8 mouse cellular contexts compared by ENCODE assay signal in the genomic region with DNA sequence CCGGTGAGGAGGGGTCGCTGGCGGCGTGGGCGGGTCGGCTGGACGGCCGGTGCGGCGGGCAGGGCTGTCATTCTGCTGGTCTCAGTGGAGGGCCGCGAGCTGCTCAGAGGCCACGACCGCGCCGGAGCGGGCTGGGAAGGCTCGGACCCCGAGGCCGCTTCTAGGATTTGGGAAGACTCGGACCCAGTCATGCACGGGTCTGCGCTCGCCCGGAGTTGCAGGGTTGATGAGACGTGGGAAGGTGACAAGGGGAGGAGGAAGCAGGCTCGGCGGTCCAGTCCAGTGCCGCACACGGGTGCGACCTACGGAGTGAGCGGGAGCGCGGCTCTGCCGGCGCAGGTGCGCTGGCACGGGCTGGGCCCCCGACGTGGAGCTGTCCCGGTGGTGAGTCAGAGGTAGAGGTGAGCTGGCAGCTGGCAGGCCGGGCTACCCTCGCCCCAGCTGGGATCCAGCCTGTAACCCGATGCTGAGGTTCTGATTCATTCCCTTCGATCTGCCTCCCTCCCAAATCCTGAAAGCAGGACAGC. TPM values are rescaled to one million over a fixed set of nuclear protein-coding genes. Genes with fewer than 3 reads are reported as not detected.
DNase-seq lines count a peak whose midpoint lies in the region; ATAC-seq and TF ChIP-seq lines count a peak whose summit lies in the region.

No protein-coding gene starts in this region.

- WGBS in hindbrain, embryonic 12.5 days = 1% methylated on average over 46 of the region's 46 CpGs
- WGBS in liver, embryonic 13.5 days (ENCODE audit: insufficient replicate concordance) = 4% methylated on average over 46 of the region's 46 CpGs
- 1% methylated on average over 37 of the region's 46 CpGs for WGBS in stomach, postnatal 0 days

- TF ChIP-seq EP300 in ES-Bruce4 (IDR thresholded peaks at IDR 0.05; ENCODE audit: insufficient read depth, low read depth, low read length) = no peak
- no peak for TF ChIP-seq EP300 in stomach, postnatal 0 days (optimal IDR thresholded peaks at IDR 0.05)

- H3K4me3 ChIP-seq in ES-Bruce4 (ENCODE audit: low read depth, low read length) = peak overlapping the region; percentile 44
- peak overlapping the region; percentile 64 for H3K4me3 ChIP-seq in brown adipose tissue, adult 24 weeks (ENCODE audit: insufficient read depth, low read depth, low read length)
- peak overlapping the region; percentile 55 for H3K4me3 ChIP-seq in hindbrain, embryonic 12.5 days
- peak overlapping the region; percentile 69 for H3K4me3 ChIP-seq in liver, embryonic 13.5 days (replicated peaks)
- H3K4me3 ChIP-seq in stomach, postnatal 0 days (ENCODE audit: low read depth, low read length) = peak overlapping the region; percentile 75

- peaks cover 8% of the 10 kb centered on the region for H3K27me3 ChIP-seq in ES-Bruce4 (ENCODE audit: control insufficient read depth, insufficient read depth, low read length, poor library complexity, severe bottlenecking)
- peaks cover 30% of the 10 kb centered on the region for H3K27me3 ChIP-seq in hindbrain, embryonic 12.5 days
- H3K27me3 ChIP-seq in liver, embryonic 13.5 days = peaks cover 70% of the 10 kb centered on the region
- H3K27me3 ChIP-seq in stomach, postnatal 0 days (ENCODE audit: control insufficient read depth, insufficient read depth, low read length) = no peaks in the 10 kb centered on the region

- DNase-seq in left cerebral cortex, adult 18-20 months (ENCODE audit: low spot score in 2 of 2) = peak; percentile 31 to 39
- DNase-seq in left cerebral cortex, postnatal 36 days (ENCODE audit: low spot score in 2 of 2) = no peak
- DNase-seq in liver, embryonic 13.5 days = no peak
- peak; percentile 76 for DNase-seq in stomach, postnatal 0 days (ENCODE audit: low spot score)
- DNase-seq in layer of hippocampus, adult 11-12 months (ENCODE audit: low spot score) = no peak

- H3K36me3 ChIP-seq in ES-Bruce4 (ENCODE audit: control insufficient read depth, insufficient read depth, low read length, poor library complexity, severe bottlenecking) = no peaks in the 10 kb centered on the region
- H3K36me3 ChIP-seq in hindbrain, embryonic 12.5 days = no peaks in the 10 kb centered on the region
- H3K36me3 ChIP-seq in liver, embryonic 13.5 days = no peaks in the 10 kb centered on the region
- no peaks in the 10 kb centered on the region for H3K36me3 ChIP-seq in stomach, postnatal 0 days (ENCODE audit: control insufficient read depth, insufficient read depth, low read length)

- no peak overlapping the region for H3K27ac ChIP-seq in ES-Bruce4 (ENCODE audit: insufficient read depth, low read length)
- no peak overlapping the region for H3K27ac ChIP-seq in brown adipose tissue, adult 24 weeks (replicated peaks; ENCODE audit: low read depth, low read length)
- H3K27ac ChIP-seq in hindbrain, embryonic 12.5 days = peak overlapping the region; percentile 66
- no peak overlapping the region for H3K27ac ChIP-seq in liver, embryonic 13.5 days
- peak overlapping the region; percentile 82 for H3K27ac ChIP-seq in stomach, postnatal 0 days (replicated peaks)

- H3K9me3 ChIP-seq in ES-Bruce4 (replicated peaks; ENCODE audit: control insufficient read depth, insufficient read depth, low read length, poor library complexity, severe bottlenecking) = no peaks in the 10 kb centered on the region
- no peaks in the 10 kb centered on the region for H3K9me3 ChIP-seq in hindbrain, embryonic 12.5 days (replicated peaks)
- no peaks in the 10 kb centered on the region for H3K9me3 ChIP-seq in liver, embryonic 13.5 days (replicated peaks)
- H3K9me3 ChIP-seq in stomach, postnatal 0 days (ENCODE audit: control insufficient read depth, low read length) = no peaks in the 10 kb centered on the region

- no peak for TF ChIP-seq POLR2A in ES-Bruce4 (IDR thresholded peaks at IDR 0.05; ENCODE audit: insufficient read depth, low read length)

- no peak for TF ChIP-seq CTCF in ES-Bruce4 (IDR thresholded peaks at IDR 0.05; ENCODE audit: low read depth, low read length)
- no peak for TF ChIP-seq CTCF in stomach, postnatal 0 days (IDR thresholded peaks at IDR 0.05; ENCODE audit: low read depth)

- peak; percentile 61 for ATAC-seq in hindbrain, embryonic 12.5 days (ENCODE audit: low FRiP score)
- ATAC-seq in liver, embryonic 13.5 days (ENCODE audit: low read depth) = peak; percentile 16
- ATAC-seq in stomach, postnatal 0 days (ENCODE audit: low FRiP score, low TSS enrichment) = peak; percentile 74

- peak overlapping the region; percentile 17 for H3K9ac ChIP-seq in ES-Bruce4 (ENCODE audit: low read depth, poor library complexity, severe bottlenecking)
- peak overlapping the region; percentile 71 for H3K9ac ChIP-seq in hindbrain, embryonic 12.5 days
- peak overlapping the region; percentile 69 for H3K9ac ChIP-seq in liver, embryonic 13.5 days
- peak overlapping the region; percentile 78 for H3K9ac ChIP-seq in stomach, postnatal 0 days (ENCODE audit: low read length)

- intact Hi-C loops in left cerebral cortex, postnatal 36 days (cut with DNase I) = no loop called here

- H3K4me2 ChIP-seq in hindbrain, embryonic 12.5 days (replicated peaks) = peak overlapping the region; percentile 71
- peak overlapping the region; percentile 97 for H3K4me2 ChIP-seq in liver, embryonic 13.5 days
- H3K4me2 ChIP-seq in stomach, postnatal 0 days (replicated peaks; ENCODE audit: low read depth) = peak overlapping the region; percentile 96

- H3K4me1 ChIP-seq in ES-Bruce4 (ENCODE audit: control insufficient read depth, insufficient read depth, low read length) = no peaks in the 10 kb centered on the region
- peaks cover 19% of the 10 kb centered on the region for H3K4me1 ChIP-seq in brown adipose tissue, adult 24 weeks (ENCODE audit: control insufficient read depth, insufficient read depth, insufficient read length, low read length)
- peaks cover 19% of the 10 kb centered on the region for H3K4me1 ChIP-seq in hindbrain, embryonic 12.5 days
- H3K4me1 ChIP-seq in liver, embryonic 13.5 days (replicated peaks) = peaks cover 34% of the 10 kb centered on the region
- H3K4me1 ChIP-seq in stomach, postnatal 0 days (replicated peaks; ENCODE audit: control insufficient read depth, insufficient read depth) = peaks cover 3% of the 10 kb centered on the region

RNA-seq across cellular contexts. Expression of a gene that starts 0.4 kb away (rescaled TPM):
- 100 to 1,000 TPM; 247 to 294 TPM for total RNA-seq in left cerebral cortex, adult 18-20 months (2021)
- total RNA-seq in left cerebral cortex, postnatal 36 days (2021) = 100 to 1,000 TPM; 246 to 248 TPM
- polyA plus RNA-seq in ES-Bruce4 (2011; ENCODE audit: insufficient read depth, insufficient read length, low read depth, missing spikeins) = 0.18 and 0.38 TPM in 2 replicates
- polyA plus RNA-seq in brown adipose tissue, adult 24 weeks (2012; ENCODE audit: insufficient read depth, insufficient read length, missing spikeins) = 4.2 and 4.5 TPM in 2 replicates
- 17.2 and 18.5 TPM in 2 replicates for polyA plus RNA-seq in hindbrain, embryonic 12.5 days (2016; fragmentation: Nextera tagmentation; extraction: Ambion mirVana)
- polyA plus RNA-seq in liver, embryonic 13.5 days (2015; fragmentation: Nextera tagmentation; extraction: Ambion mirVana) = 1.7 and 1.8 TPM in 2 replicates
- 13.2 and 13.8 TPM in 2 replicates for polyA plus RNA-seq in stomach, postnatal 0 days (2015; fragmentation: Nextera tagmentation; extraction: Ambion mirVana)

RNA-seq across cellular contexts. Expression of a gene that starts 13.1 kb away (rescaled TPM):
- 10 to 100 TPM; 37.3 to 37.9 TPM for total RNA-seq in left cerebral cortex, adult 18-20 months (2021)
- total RNA-seq in left cerebral cortex, postnatal 36 days (2021) = 10 to 100 TPM; 31.0 to 36.0 TPM
- 15.7 and 17.1 TPM in 2 replicates for polyA plus RNA-seq in ES-Bruce4 (2011; ENCODE audit: insufficient read depth, insufficient read length, low read depth, missing spikeins)
- 21.9 TPM in 2 replicates for polyA plus RNA-seq in brown adipose tissue, adult 24 weeks (2012; ENCODE audit: insufficient read depth, insufficient read length, missing spikeins)
- 30.6 and 36.8 TPM in 2 replicates for polyA plus RNA-seq in hindbrain, embryonic 12.5 days (2016; fragmentation: Nextera tagmentation; extraction: Ambion mirVana)
- polyA plus RNA-seq in liver, embryonic 13.5 days (2015; fragmentation: Nextera tagmentation; extraction: Ambion mirVana) = 16.3 and 17.1 TPM in 2 replicates
- polyA plus RNA-seq in stomach, postnatal 0 days (2015; fragmentation: Nextera tagmentation; extraction: Ambion mirVana) = 24.3 and 24.4 TPM in 2 replicates

Comparison
In these comparisons a context has a peak if more than half of its experiments do, and no peak if none do; other contexts are left out.
1. DNase-seq: peak in left cerebral cortex, adult 18-20 months (2 of 2) and stomach, postnatal 0 days (single experiment); none in left cerebral cortex, postnatal 36 days (0 of 2), liver, embryonic 13.5 days (single experiment) and layer of hippocampus, adult 11-12 months (single experiment).
2. H3K27ac ChIP-seq: peak in hindbrain, embryonic 12.5 days (single experiment) and stomach, postnatal 0 days (single experiment); none in ES-Bruce4 (single experiment), brown adipose tissue, adult 24 weeks (single experiment) and liver, embryonic 13.5 days (single experiment).
3. H3K9ac ChIP-seq: peak in every context shown above with its lines; median percentile 78 in stomach, postnatal 0 days; 71 in hindbrain, embryonic 12.5 days; 69 in liver, embryonic 13.5 days; 17 in ES-Bruce4.
4. ATAC-seq: peak in every context shown above with its lines; median percentile 74 in stomach, postnatal 0 days; 61 in hindbrain, embryonic 12.5 days; 16 in liver, embryonic 13.5 days.
5. Peak in every context shown above with its lines, with median percentiles within 50 percentile points of each other: H3K4me3 ChIP-seq and H3K4me2 ChIP-seq.